Mouse (Mus musculus) MEL (cell line): Measurements from ENCODE around the gene Nelfb. TPM values are rescaled to one million over a fixed set of nuclear protein-coding genes. Genes with fewer than 3 reads are reported as not detected.

Experiments
- DNase-seq: peaks from one replicate; pipeline ENCODE4 v3.0.0; 2011; ENCODE audit warnings: low read depth, low spot score
- H3K27ac ChIP-seq: 2 replicates; pipeline ENCODE4 v1.5.1; 2012; ENCODE audit warnings: low read depth, mild to moderate bottlenecking, control low read depth, low read length, moderate library complexity; ENCODE audit not compliant: control insufficient read depth
- H3K27me3 ChIP-seq, 2 experiments: fragments of 150-350 bp in 1 of 2; sonication (generic) in 1 of 2; 2 replicates each; pipeline ENCODE4 v1.6.1; 2012; ENCODE audit warnings: low read length in 2 of 2, mild to moderate bottlenecking in 2 of 2, improper control_type of control experiment in 1 of 2, moderate library complexity in 1 of 2; ENCODE audit not compliant: insufficient read depth in 2 of 2, control insufficient read depth in 1 of 2
- H3K36me3 ChIP-seq, 2 experiments: 2 replicates each; pipeline ENCODE4 v1.6.1; 2012 to 2014; ENCODE audit warnings: low read length in 2 of 2, improper control_type of control experiment in 1 of 2, inconsistent platforms in 1 of 2, mild to moderate bottlenecking in 1 of 2; ENCODE audit not compliant: insufficient read depth in 2 of 2, control insufficient read depth in 1 of 2
- H3K4me1 ChIP-seq, 2 experiments: fragments of 150-350 bp in 1 of 2; sonication (generic) in 1 of 2; 2 replicates each; pipeline ENCODE4 v1.6.1; 2012; ENCODE audit warnings: low read length in 2 of 2, improper control_type of control experiment in 1 of 2, mild to moderate bottlenecking in 1 of 2; ENCODE audit not compliant: insufficient read depth in 2 of 2, control insufficient read depth in 1 of 2
- H3K4me3 ChIP-seq, 2 experiments: fragments of 150-350 bp in 1 of 2; sonication (generic) in 1 of 2; 2 replicates each; pipeline ENCODE4 v1.5.1; 2012; ENCODE audit warnings: low read depth in 2 of 2, low read length in 2 of 2, mild to moderate bottlenecking in 2 of 2, moderate library complexity in 2 of 2, control low read depth in 1 of 2, improper control_type of control experiment in 1 of 2; ENCODE audit not compliant: control insufficient read depth in 1 of 2, insufficient read depth in 1 of 2
- H3K79me2 ChIP-seq: 2 replicates; pipeline ENCODE4 v1.6.1; 2012; ENCODE audit warnings: mild to moderate bottlenecking, low read length, moderate library complexity; ENCODE audit not compliant: control insufficient read depth, poor library complexity, insufficient read depth
- H3K9ac ChIP-seq: 2 replicates; pipeline ENCODE4 v1.6.1; 2012; ENCODE audit warnings: low read depth, mild to moderate bottlenecking, control low read depth, low read length, moderate library complexity; ENCODE audit not compliant: control insufficient read depth, poor library complexity, severe bottlenecking
- H3K9me3 ChIP-seq: fragments of 150-350 bp; sonication (generic); replicated peaks from 2 replicates; pipeline ENCODE4 v1.6.1; 2012; ENCODE audit warnings: mild to moderate bottlenecking, low read length, improper control_type of control experiment, moderate library complexity; ENCODE audit not compliant: insufficient read depth
- BHLHE40 ChIP-seq: IDR thresholded peaks from 2 replicates; pipeline ENCODE4 v1.6.1; 2012; ENCODE audit warnings: low read depth, mild to moderate bottlenecking, inconsistent platforms, low read length, improper control_type of control experiment, borderline replicate concordance
- CHD1 ChIP-seq: IDR thresholded peaks from 2 replicates; pipeline ENCODE4 v1.6.1; 2012; ENCODE audit warnings: low read depth, mild to moderate bottlenecking, inconsistent platforms, low read length, improper control_type of control experiment
- CHD2 ChIP-seq: IDR thresholded peaks from 2 replicates; pipeline ENCODE4 v1.6.1; 2011; ENCODE audit warnings: low read length, improper control_type of control experiment
- CTCF ChIP-seq, 3 experiments: IDR thresholded peaks in 2 of 3; conservative IDR thresholded peaks in 1 of 3; 2 replicates each; pipeline ENCODE4 v1.5.1; 2011 to 2012; ENCODE audit warnings: low read length in 3 of 3, low read depth in 2 of 3, mild to moderate bottlenecking in 2 of 3, improper control_type of control experiment in 1 of 3, inconsistent platforms in 1 of 3, mixed read lengths in 1 of 3, moderate library complexity in 1 of 3; ENCODE audit not compliant: control insufficient read depth in 1 of 3, insufficient read depth in 1 of 3, poor library complexity in 1 of 3, severe bottlenecking in 1 of 3
- ELF1 ChIP-seq: IDR thresholded peaks from 2 replicates; pipeline ENCODE4 v1.6.1; 2014; ENCODE audit warnings: low read depth, mild to moderate bottlenecking, inconsistent platforms, low read length, improper control_type of control experiment, moderate library complexity
- EP300 ChIP-seq, 2 experiments: IDR thresholded peaks; 2 replicates each; pipeline ENCODE4 v1.6.1; 2011; ENCODE audit warnings: improper control_type of control experiment in 2 of 2, low read length in 2 of 2, low read depth in 1 of 2, mild to moderate bottlenecking in 1 of 2
- ETS1 ChIP-seq: IDR thresholded peaks from 2 replicates; pipeline ENCODE4 v1.6.1; 2012; ENCODE audit warnings: low read depth, mild to moderate bottlenecking, inconsistent platforms, low read length, improper control_type of control experiment, moderate library complexity
- GABPA ChIP-seq: IDR thresholded peaks from 2 replicates; pipeline ENCODE4 v1.6.1; 2012; ENCODE audit warnings: low read depth, mild to moderate bottlenecking, inconsistent platforms, low read length, improper control_type of control experiment, moderate library complexity
- GATA1 ChIP-seq: IDR thresholded peaks from 2 replicates; pipeline ENCODE4 v1.6.1; 2011; ENCODE audit warnings: low read depth, low read length, improper control_type of control experiment
- HCFC1 ChIP-seq: IDR thresholded peaks from 2 replicates; pipeline ENCODE4 v1.6.1; 2012; ENCODE audit warnings: low read depth, mild to moderate bottlenecking, inconsistent platforms, low read length, improper control_type of control experiment, moderate library complexity
- JUND ChIP-seq: IDR thresholded peaks from 2 replicates; pipeline ENCODE4 v1.6.1; 2011; ENCODE audit warnings: low read depth, mild to moderate bottlenecking, improper control_type of control experiment, low read length
- KAT2A ChIP-seq: conservative IDR thresholded peaks from 2 replicates; pipeline ENCODE4 v1.6.1; 2012; ENCODE audit warnings: low read depth, low read length, improper control_type of control experiment, inconsistent platforms
- MAFK ChIP-seq: IDR thresholded peaks from 2 replicates; pipeline ENCODE4 v1.6.1; 2011; ENCODE audit warnings: low read depth, mild to moderate bottlenecking, low read length, improper control_type of control experiment, borderline replicate concordance
- MAX ChIP-seq: IDR thresholded peaks from 2 replicates; pipeline ENCODE4 v1.6.1; 2011; ENCODE audit warnings: low read length, improper control_type of control experiment
- MAZ ChIP-seq: IDR thresholded peaks from 2 replicates; pipeline ENCODE4 v1.6.1; 2012; ENCODE audit warnings: low read depth, mild to moderate bottlenecking, inconsistent platforms, low read length, improper control_type of control experiment
- MEF2A ChIP-seq: IDR thresholded peaks from 2 replicates; pipeline ENCODE4 v1.6.1; 2014; ENCODE audit warnings: low read depth, mild to moderate bottlenecking, inconsistent platforms, low read length, improper control_type of control experiment; ENCODE audit not compliant: poor library complexity, insufficient replicate concordance, severe bottlenecking; ENCODE audit errors: extremely low read depth
- MXI1 ChIP-seq: IDR thresholded peaks from 2 replicates; pipeline ENCODE4 v1.6.1; 2011; ENCODE audit warnings: mild to moderate bottlenecking, low read depth, low read length, improper control_type of control experiment
- MYB ChIP-seq: IDR thresholded peaks from 2 replicates; pipeline ENCODE4 v1.6.1; 2011; ENCODE audit warnings: mild to moderate bottlenecking, low read depth, low read length, improper control_type of control experiment
- MYC ChIP-seq: IDR thresholded peaks from 2 replicates; pipeline ENCODE4 v1.6.1; 2011; ENCODE audit warnings: low read depth, mild to moderate bottlenecking, low read length, improper control_type of control experiment, moderate library complexity
- NELFE ChIP-seq: IDR thresholded peaks from 2 replicates; pipeline ENCODE4 v1.6.1; 2011; ENCODE audit warnings: low read depth, low read length, improper control_type of control experiment
- NRF1 ChIP-seq: IDR thresholded peaks from 2 replicates; pipeline ENCODE4 v1.6.1; 2014; ENCODE audit warnings: low read depth, mild to moderate bottlenecking, inconsistent platforms, low read length, improper control_type of control experiment, moderate library complexity; ENCODE audit not compliant: poor library complexity, insufficient read depth, severe bottlenecking
- POLR2A ChIP-seq, 2 experiments: IDR thresholded peaks; 2 replicates each; pipeline ENCODE4 v1.6.1; 2011 to 2012; ENCODE audit warnings: low read length in 2 of 2, mild to moderate bottlenecking in 2 of 2, control low read depth in 1 of 2, improper control_type of control experiment in 1 of 2, low read depth in 1 of 2, moderate library complexity in 1 of 2; ENCODE audit not compliant: control insufficient read depth in 1 of 2, insufficient read depth in 1 of 2, poor library complexity in 1 of 2
- POLR2AphosphoS2 ChIP-seq: IDR thresholded peaks from 2 replicates; pipeline ENCODE4 v1.6.1; 2011; ENCODE audit warnings: low read length, improper control_type of control experiment
- POLR2AphosphoS5 ChIP-seq: IDR thresholded peaks from 2 replicates; pipeline ENCODE4 v1.6.1; 2012; ENCODE audit warnings: low read depth, borderline replicate concordance, mild to moderate bottlenecking, inconsistent platforms, low read length, moderate library complexity, mixed read lengths
- RAD21 ChIP-seq: IDR thresholded peaks from 2 replicates; pipeline ENCODE4 v1.6.1; 2011; ENCODE audit warnings: mild to moderate bottlenecking, low read depth, low read length, improper control_type of control experiment
- RCOR1 ChIP-seq: IDR thresholded peaks from 2 replicates; pipeline ENCODE4 v1.6.1; 2012; ENCODE audit warnings: low read depth, mild to moderate bottlenecking, inconsistent platforms, low read length, improper control_type of control experiment
- SIN3A ChIP-seq: IDR thresholded peaks from 2 replicates; pipeline ENCODE4 v1.6.1; 2012; ENCODE audit warnings: low read length, improper control_type of control experiment, inconsistent platforms
- SMC3 ChIP-seq: IDR thresholded peaks from 2 replicates; pipeline ENCODE4 v1.6.1; 2011; ENCODE audit warnings: low read depth, low read length, improper control_type of control experiment
- TAL1 ChIP-seq: IDR thresholded peaks from 2 replicates; pipeline ENCODE4 v1.6.1; 2012; ENCODE audit warnings: mild to moderate bottlenecking, inconsistent platforms, low read length, moderate library complexity, mixed read lengths
- TBP ChIP-seq: IDR thresholded peaks from 2 replicates; pipeline ENCODE4 v1.8.0; 2011; ENCODE audit warnings: low read depth, low read length, improper control_type of control experiment
- TCF12 ChIP-seq: IDR thresholded peaks from 2 replicates; pipeline ENCODE4 v1.6.1; 2014; ENCODE audit warnings: low read depth, mild to moderate bottlenecking, inconsistent platforms, low read length, improper control_type of control experiment, moderate library complexity
- USF1 ChIP-seq: IDR thresholded peaks from 2 replicates; pipeline ENCODE4 v1.6.1; 2014; ENCODE audit warnings: low read depth, mild to moderate bottlenecking, inconsistent platforms, low read length, improper control_type of control experiment, moderate library complexity
- USF2 ChIP-seq, 2 experiments: IDR thresholded peaks; 2 replicates each; pipeline ENCODE4 v1.6.1; 2011 to 2012; ENCODE audit warnings: improper control_type of control experiment in 2 of 2, low read length in 2 of 2, borderline replicate concordance in 1 of 2, inconsistent platforms in 1 of 2, low read depth in 1 of 2, mild to moderate bottlenecking in 1 of 2; ENCODE audit not compliant: insufficient read depth in 1 of 2
- ZC3H11A ChIP-seq: IDR thresholded peaks from 2 replicates; pipeline ENCODE4 v1.6.1; 2012; ENCODE audit warnings: low read depth, mild to moderate bottlenecking, inconsistent platforms, low read length, improper control_type of control experiment
- ZKSCAN1 ChIP-seq: IDR thresholded peaks from 2 replicates; pipeline ENCODE4 v1.6.1; 2012; ENCODE audit warnings: low read depth, mild to moderate bottlenecking, inconsistent platforms, low read length, improper control_type of control experiment, moderate library complexity
- ZMIZ1 ChIP-seq: IDR thresholded peaks from 2 replicates; pipeline ENCODE4 v1.6.1; 2012; ENCODE audit warnings: low read depth, mild to moderate bottlenecking, inconsistent platforms, low read length, improper control_type of control experiment, moderate library complexity
- ZNF384 ChIP-seq: IDR thresholded peaks from 2 replicates; pipeline ENCODE4 v1.6.1; 2012; ENCODE audit warnings: low read depth, mild to moderate bottlenecking, inconsistent platforms, low read length, improper control_type of control experiment
- polyA plus RNA-seq, 2 experiments: library from polyadenylated mRNA; stranded (reverse) in 1 of 2; unstranded in 1 of 2; fragments of >175 nt in 1 of 2; fragments of >200 nt in 1 of 2; gene quantifications; 2 replicates each; pipeline versions ENCODE4 v1.2.1 to v1.2.4; 2012; ENCODE audit warnings: low replicate concordance in 2 of 2, low read depth in 1 of 2; ENCODE audit not compliant: insufficient read length in 2 of 2, insufficient read depth in 1 of 2, missing spikeins in 1 of 2
- total RNA-seq: library from RNA; depleted of rRNA; stranded (reverse); fragments of 300-350 nt; gene quantifications from 2 replicates; pipeline ENCODE4 v1.2.3, GENCODE M21; 2012

The Nelfb gene
- total and polyA plus RNA-seq, 3 experiments = 62.9 to 83.5 TPM; not detected in 1

GRCm38 (mm10) chr2:25180478-25180903, 30.8 kb downstream of the Nelfb start, which contains the start of gene Nrarp:
TSS of gene Nrarp (plus strand) at chr2:25180758.
- no peaks in the 10 kb centered on the region for H3K27me3 ChIP-seq
- DNase-seq = peak; percentile 95
- H3K9ac ChIP-seq = peak within 1 kb of the TSS; percentile 90
- H3K36me3 ChIP-seq = peaks cover 0 to 6% of the 10 kb centered on the region in 2 experiments; a peak in 2 of 4 replicates
- peaks cover 3 to 8% of the 10 kb centered on the region in 2 experiments; a peak in 2 of 4 replicates for H3K4me1 ChIP-seq
- H3K27ac ChIP-seq = peak within 1 kb of the TSS; percentile 85
- H3K9me3 ChIP-seq = no peaks in the 10 kb centered on the region
- peaks cover 8% of the 10 kb centered on the region for H3K79me2 ChIP-seq
- H3K4me3 ChIP-seq = peak within 1 kb of the TSS; percentile 59 to 99
- TF ChIP-seq MAFK (no peak), MYB (no peak), SMC3 (no peak), JUND (no peak), EP300 (IDR thresholded peaks at IDR 0.05; ENCODE audit: low read depth in 1 of 2, low read length in 2 of 2) (no peak), GATA1 (no peak), ZNF384 (no peak), ELF1 (no peak), ZC3H11A (no peak), CHD1 (no peak), HCFC1 (peak; percentile 65; the same call in 1 of the 2 replicates), USF1 (peak; percentile 88), POLR2A (IDR thresholded peaks at IDR 0.05; ENCODE audit: control insufficient read depth in 1 of 2, insufficient read depth in 1 of 2, low read depth in 1 of 2, low read length in 2 of 2, poor library complexity in 1 of 2) (peak; percentile 68 to 99; a peak in 3 of 4 replicates), GABPA (no peak), POLR2AphosphoS5 (no peak), ZKSCAN1 (no peak), USF2 (IDR thresholded peaks at IDR 0.05; ENCODE audit: borderline replicate concordance in 1 of 2, insufficient read depth in 1 of 2, low read depth in 1 of 2, low read length in 2 of 2) (0 out of 4 replicates have a peak, but pooled peaks of 1 of the 2 experiments have one; percentile 10), MAZ (no peak), TAL1 (no peak), NRF1 (no peak), MXI1 (peak; percentile 68), RAD21 (no peak), RCOR1 (no peak), TBP (peak; percentile 96), CHD2 (no peak), ZMIZ1 (peak; percentile 85), ETS1 (no peak), MEF2A (no peak), MYC (no peak), MAX (no peak; the same call in 1 of the 2 replicates), KAT2A (no peak), TCF12 (peak; percentile 68), CTCF (IDR thresholded peaks at IDR 0.05 in 2 of 3, conservative IDR thresholded peaks at IDR 0.05 in 1 of 3; ENCODE audit: control insufficient read depth in 1 of 3, insufficient read depth in 1 of 3, low read depth in 2 of 3, low read length in 3 of 3, poor library complexity in 1 of 3, severe bottlenecking in 1 of 3) (peak; percentile 10 to 62 (median 55); a peak in 5 of 6 replicates), SIN3A (no peak; the same call in 1 of the 2 replicates), BHLHE40 (0 out of 2 replicates have a peak, but pooled peaks have one; percentile 15), POLR2AphosphoS2 (peak; percentile 98), NELFE (peak; percentile 98)
